Mouse (Mus musculus): ENCODE results near the gene Hoxc5.
A peak's percentile ranks its signal among the peaks of the same experiment; 100 is the strongest.

Hoxc5 gene

DNA sequence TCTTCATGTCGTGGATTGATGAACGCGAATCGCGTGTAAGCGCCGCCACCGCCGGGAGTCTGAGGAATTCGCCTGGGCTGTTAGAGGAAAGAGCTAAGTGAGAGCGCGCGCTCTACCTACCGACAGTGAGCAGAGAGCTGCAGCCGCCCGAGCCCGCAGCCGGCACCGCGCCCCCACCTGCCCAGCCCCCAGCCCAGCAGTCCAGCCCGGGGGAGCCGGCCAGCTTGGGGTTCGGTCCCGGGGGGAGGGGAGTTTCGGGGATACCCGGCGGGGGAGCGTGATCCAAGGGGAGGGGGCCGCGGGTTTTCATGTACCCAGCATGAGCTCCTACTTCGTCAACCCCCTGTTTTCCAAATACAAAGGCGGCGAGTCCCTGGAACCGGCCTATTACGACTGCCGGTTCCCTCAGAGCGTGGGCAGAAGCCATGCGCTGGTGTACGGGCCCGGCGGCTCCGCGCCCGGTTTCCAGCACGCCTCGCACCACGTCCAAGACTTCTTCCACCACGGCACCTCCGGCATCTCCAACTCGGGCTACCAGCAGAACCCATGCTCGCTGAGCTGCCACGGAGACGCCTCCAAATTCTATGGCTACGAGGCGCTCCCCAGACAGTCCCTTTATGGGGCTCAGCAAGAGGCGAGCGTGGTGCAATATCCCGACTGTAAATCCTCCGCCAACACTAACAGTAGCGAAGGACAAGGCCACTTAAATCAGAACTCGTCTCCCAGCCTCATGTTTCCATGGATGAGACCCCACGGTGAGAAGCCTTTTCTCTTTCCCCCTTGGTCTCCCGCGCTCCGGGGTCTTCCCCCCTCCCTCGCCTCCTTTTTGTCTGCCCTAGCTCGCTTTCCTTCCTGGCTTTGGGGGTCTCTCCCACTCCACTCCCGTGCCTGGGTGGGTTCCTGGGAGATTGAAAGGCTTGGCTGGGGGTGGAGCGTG, 23.5 kb downstream of the Hoxc5 start, which contains the start of gene Hoxc8:
TSS of gene Hoxc8 (plus strand) at position 147 of the 937 bp plus-strand sequence.
- DNase-seq (ENCODE audit: low spot score) = peak; percentile 72

DNA sequence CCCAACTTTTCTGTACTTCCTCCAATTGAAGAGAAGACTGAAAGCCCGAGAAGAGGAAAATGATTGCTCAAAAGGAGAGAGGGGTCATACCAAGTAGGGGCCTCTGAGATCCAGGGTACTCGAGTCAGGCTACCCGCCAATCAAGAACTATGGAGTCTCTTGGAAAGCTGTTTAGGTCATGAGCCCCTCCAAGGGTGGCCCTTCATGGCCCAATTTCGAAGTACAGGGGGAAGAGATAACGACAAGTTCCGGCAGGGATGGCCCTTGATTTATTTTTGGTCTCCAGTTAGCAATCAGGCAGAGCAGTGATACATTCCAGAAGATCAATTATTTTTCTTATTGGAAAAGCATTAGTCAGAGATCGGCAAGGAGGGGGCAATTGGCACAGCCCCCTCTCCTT, 24.5 kb downstream of the Hoxc5 start:
- DNase-seq (ENCODE audit: low spot score) = no peak

DNA sequence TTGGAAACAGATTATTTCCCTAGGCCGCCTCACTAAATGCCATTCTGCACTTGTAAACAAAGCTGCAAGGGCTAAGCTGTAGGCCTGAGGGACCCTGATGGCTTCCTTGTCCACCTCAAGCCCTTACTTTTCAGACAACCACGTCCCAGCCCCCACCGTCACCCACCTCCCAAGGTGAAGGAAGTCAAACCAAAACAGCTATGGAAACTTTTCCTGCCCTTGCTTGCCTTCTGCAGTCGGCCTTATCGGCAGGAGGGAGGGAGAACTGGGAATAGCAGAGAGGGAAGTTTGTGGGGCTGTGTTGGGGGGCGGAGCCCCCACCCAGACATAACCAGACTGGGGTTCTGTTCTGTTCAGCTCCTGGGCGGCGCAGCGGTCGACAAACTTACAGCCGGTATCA, 25.0 kb downstream of the Hoxc5 start:
- DNase-seq (ENCODE audit: low spot score) = no peak

- DNase-seq (ENCODE audit: low spot score) = no peak
These were observed 25.6 kb downstream of the Hoxc5 start for GRCm38 (mm10) chr15:102992863-102993262.

GRCm38 (mm10) chr15:102996548-102996947, 29.3 kb downstream of the Hoxc5 start:
- DNase-seq (ENCODE audit: low spot score) = no peak

DNA sequence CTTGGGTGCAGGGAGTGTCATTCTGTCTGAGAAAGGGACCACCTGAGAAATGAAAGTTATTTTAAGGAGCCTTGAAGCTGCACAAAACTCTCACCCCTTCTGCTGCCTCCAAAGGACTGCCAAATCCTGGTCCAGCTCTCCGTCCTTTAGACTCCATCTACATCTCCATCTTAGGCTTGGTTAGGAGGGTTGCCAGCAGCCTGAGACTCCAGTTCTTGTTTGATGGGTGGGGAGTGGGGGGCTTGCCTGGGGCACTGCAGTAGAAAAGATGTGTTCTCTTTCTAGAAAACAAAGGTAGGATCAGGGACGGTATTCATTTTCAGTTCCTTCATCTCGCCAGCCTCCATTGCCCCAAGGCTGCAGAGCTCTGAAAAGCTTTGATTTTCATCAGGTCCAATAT, 30.2 kb downstream of the Hoxc5 start:
- no peak for DNase-seq (ENCODE audit: low spot score)

GRCm38 (mm10) chr15:102997939-102998355, 30.7 kb downstream of the Hoxc5 start, which contains the start of gene Hoxc6:
TSS of gene Hoxc6 (plus strand) at chr15:102998257.
- peak; percentile 76 for DNase-seq (ENCODE audit: low spot score)

DNA sequence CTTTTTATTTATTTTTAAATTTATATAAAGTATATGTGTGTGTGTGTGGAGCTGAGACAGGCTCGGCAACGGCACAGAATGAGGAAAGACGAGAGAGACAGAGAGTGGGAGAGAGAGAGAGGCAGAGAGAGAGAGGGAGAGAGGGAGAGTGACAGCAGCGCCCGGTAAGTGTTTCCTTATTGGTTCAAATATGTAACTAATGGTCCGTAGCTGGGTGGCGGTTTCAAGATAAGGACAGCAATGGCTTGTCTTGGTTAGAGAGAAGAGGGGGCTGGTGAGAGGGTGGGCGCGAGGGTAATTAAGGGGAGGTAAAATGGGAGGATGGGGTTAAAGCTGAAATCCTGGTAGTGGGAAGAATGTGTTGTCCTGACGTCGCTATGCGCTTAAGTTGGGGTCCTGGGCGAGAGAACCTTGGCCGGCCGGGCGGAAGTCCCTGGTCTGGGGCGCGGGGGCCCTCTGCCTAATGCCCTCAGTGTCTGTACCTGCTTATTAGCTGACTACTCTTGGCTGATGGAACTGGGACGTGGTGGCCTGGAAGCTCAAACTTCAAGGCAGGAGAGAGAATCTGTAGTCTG, 31.5 kb downstream of the Hoxc5 start:
- DNase-seq (ENCODE audit: low spot score) = no peak

GRCm38 (mm10) chr15:102999183-102999831, 32.1 kb downstream of the Hoxc5 start:
- DNase-seq (ENCODE audit: low spot score) = peak; percentile 86

GRCm38 (mm10) chr15:102999955-103000354, 32.7 kb downstream of the Hoxc5 start:
- no peak for DNase-seq (ENCODE audit: low spot score)

- no peak for DNase-seq (ENCODE audit: low spot score)
These were observed 33.3 kb downstream of the Hoxc5 start for GRCm38 (mm10) chr15:103000501-103000901.

GRCm38 (mm10) chr15:103001370-103001769, 34.1 kb downstream of the Hoxc5 start:
- no peak for DNase-seq (ENCODE audit: low spot score)

DNA sequence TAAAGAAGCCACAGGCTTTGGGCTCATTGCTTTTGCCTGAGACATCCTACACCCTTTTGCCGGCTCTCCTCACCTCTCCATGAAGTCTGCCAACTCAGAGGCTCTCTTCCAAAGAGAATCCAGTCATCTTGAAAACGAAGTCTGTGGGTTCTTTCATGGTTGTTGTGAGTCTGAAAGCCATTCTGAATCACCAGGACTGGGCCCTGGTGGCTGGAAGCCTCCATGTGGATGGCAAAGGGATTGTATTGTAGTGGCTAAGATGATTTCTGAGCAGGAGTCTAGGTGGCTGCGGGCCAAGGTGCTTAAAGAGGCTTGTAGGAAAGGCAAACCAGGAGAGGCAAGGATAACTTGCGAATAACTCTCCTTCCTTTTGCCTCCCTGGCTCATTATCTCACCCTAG, 34.9 kb downstream of the Hoxc5 start:
- DNase-seq (ENCODE audit: low spot score) = no peak

- DNase-seq (ENCODE audit: low spot score) = no peak
These were observed 35.7 kb downstream of the Hoxc5 start for GRCm38 (mm10) chr15:103002821-103003448.

DNA sequence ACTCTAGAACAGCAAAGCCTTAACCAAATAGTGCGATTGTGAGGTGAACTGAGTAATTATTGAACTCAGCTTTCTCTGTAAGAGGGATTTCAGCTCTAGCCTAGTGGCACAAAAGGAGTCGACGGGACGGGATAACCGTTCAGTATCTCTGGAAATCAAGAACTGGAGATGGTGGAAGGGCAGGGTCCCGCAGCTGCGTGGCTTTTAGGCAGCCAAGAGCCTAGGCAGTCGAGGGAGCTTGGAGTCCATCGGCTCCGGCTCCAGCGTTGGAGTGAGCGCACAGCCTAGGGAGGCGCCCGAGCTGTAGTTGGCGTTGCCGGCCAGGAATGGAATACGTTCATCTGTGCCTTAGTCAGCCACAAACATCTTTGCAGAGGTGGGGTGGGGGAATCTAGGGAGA, 38.1 kb downstream of the Hoxc5 start:
- peak; percentile 74 for DNase-seq (ENCODE audit: low spot score)

GRCm38 (mm10) chr15:103005797-103006196, 38.6 kb downstream of the Hoxc5 start:
- peak; percentile 16 for DNase-seq (ENCODE audit: low spot score)

DNA sequence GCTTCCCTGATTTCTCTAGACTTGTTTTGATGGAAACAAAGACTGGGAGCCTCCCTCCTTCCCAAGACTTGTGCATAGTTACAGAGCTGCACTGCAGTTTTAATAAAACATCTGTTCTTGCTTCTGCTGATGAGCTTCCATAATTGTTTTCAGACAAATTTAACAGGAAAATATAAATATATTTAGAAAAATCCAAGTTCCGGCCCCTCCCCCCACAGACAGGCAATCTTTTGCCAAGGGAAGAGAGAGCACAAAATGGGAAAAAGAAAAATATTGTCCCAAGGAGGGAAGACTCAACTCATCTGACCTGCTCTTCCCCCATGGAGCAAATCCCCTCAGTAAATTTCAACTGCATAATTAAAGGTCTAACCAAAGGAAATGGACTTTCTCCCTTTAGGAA, 39.1 kb downstream of the Hoxc5 start:
- no peak for DNase-seq (ENCODE audit: low spot score)

- DNase-seq (ENCODE audit: low spot score) = peak; percentile 71
These were observed 42.2 kb downstream of the Hoxc5 start for GRCm38 (mm10) chr15:103009265-103010111.

GRCm38 (mm10) chr15:103010112-103010846, 43.0 kb downstream of the Hoxc5 start:
- DNase-seq (ENCODE audit: low spot score) = peak; percentile 44

GRCm38 (mm10) chr15:103010847-103011555, 43.8 kb downstream of the Hoxc5 start:
- DNase-seq (ENCODE audit: low spot score) = peak; percentile 53

Data from embryo, embryonic 10 days (tissue).